Mouse (Mus musculus): ENCODE data around the gene Hrc. TPM values are rescaled to one million over a fixed set of nuclear protein-coding genes. Genes with fewer than 3 reads are reported as not detected.

Hrc gene
- polyA plus RNA-seq (2014; fragmentation: Nextera tagmentation; extraction: Ambion mirVana), result 0.06 TPM in 1 of 2 replicates, not detected in the other

GRCm38 (mm10) chr7:45335056-45335455 is at the start of gene Hrc:
Gene Hrc, plus strand, starts transcription at chr7:45335290.
- WGBS, result 38% methylated on average over 5 of the region's 5 CpGs
- Histone ChIP-seq H3K36me3 (ENCODE audit: control insufficient read depth, insufficient read depth, low read length) (no peaks in the 10 kb centered on the region), H3K4me1 (ENCODE audit: control insufficient read depth, insufficient read depth, low read length) (peaks cover 23% of the 10 kb centered on the region), H3K27me3 (replicated peaks; ENCODE audit: control insufficient read depth, insufficient read depth, low read length) (peaks cover 7% of the 10 kb centered on the region), H3K27ac (ENCODE audit: low read depth, low read length) (no peak within 1 kb of the TSS), H3K4me2 (ENCODE audit: low read length) (peak within 1 kb of the TSS; percentile 92), H3K9ac (ENCODE audit: low read length) (no peak within 1 kb of the TSS; the same call in 1 of the 2 replicates), H3K9me3 (replicated peaks; ENCODE audit: control insufficient read depth, low read length) (no peaks in the 10 kb centered on the region), H3K4me3 (ENCODE audit: low read depth, low read length) (no peak within 1 kb of the TSS)
- no peak for ATAC-seq
- DNase-seq (ENCODE audit: low spot score), result no peak

- Histone ChIP-seq H3K4me3 (ENCODE audit: low read depth, low read length) (no peak overlapping the region), H3K27ac (ENCODE audit: low read depth, low read length) (no peak overlapping the region), H3K9me3 (replicated peaks; ENCODE audit: control insufficient read depth, low read length) (no peaks in the 10 kb centered on the region), H3K27me3 (replicated peaks; ENCODE audit: control insufficient read depth, insufficient read depth, low read length) (no peaks in the 10 kb centered on the region), H3K4me2 (ENCODE audit: low read length) (no peak overlapping the region), H3K4me1 (ENCODE audit: control insufficient read depth, insufficient read depth, low read length) (no peaks in the 10 kb centered on the region), H3K9ac (ENCODE audit: low read length) (no peak overlapping the region), H3K36me3 (ENCODE audit: control insufficient read depth, insufficient read depth, low read length) (no peaks in the 10 kb centered on the region)
- ATAC-seq (no peak), DNase-seq (ENCODE audit: low spot score) (no peak)
- 92% methylated on average over 13 of the region's 13 CpGs for WGBS
These were observed 48.6 kb upstream of the Hrc start for GRCm38 (mm10) chr7:45286486-45286885.

- Histone ChIP-seq H3K4me2 (ENCODE audit: low read length) (no peak overlapping the region), H3K27ac (ENCODE audit: low read depth, low read length) (no peak overlapping the region), H3K4me3 (ENCODE audit: low read depth, low read length) (no peak overlapping the region), H3K36me3 (ENCODE audit: control insufficient read depth, insufficient read depth, low read length) (no peaks in the 10 kb centered on the region), H3K4me1 (ENCODE audit: control insufficient read depth, insufficient read depth, low read length) (no peaks in the 10 kb centered on the region), H3K9ac (ENCODE audit: low read length) (no peak overlapping the region), H3K27me3 (replicated peaks; ENCODE audit: control insufficient read depth, insufficient read depth, low read length) (no peaks in the 10 kb centered on the region), H3K9me3 (replicated peaks; ENCODE audit: control insufficient read depth, low read length) (no peaks in the 10 kb centered on the region)
- ATAC-seq (no peak), DNase-seq (ENCODE audit: low spot score) (no peak)
- 90% methylated on average over 1 of the region's 1 CpGs for WGBS
These were observed 38.5 kb upstream of the Hrc start for GRCm38 (mm10) chr7:45296626-45297025.

GRCm38 (mm10) chr7:45297563-45297962 is 37.5 kb upstream of the Hrc start:
- DNase-seq (ENCODE audit: low spot score), result no peak
- no peak overlapping the region for H3K4me2 ChIP-seq (ENCODE audit: low read length)
- no peak overlapping the region for H3K4me3 ChIP-seq (ENCODE audit: low read depth, low read length)
- ATAC-seq, result no peak
- WGBS, result 64% methylated on average over 3 of the region's 3 CpGs
- no peaks in the 10 kb centered on the region for H3K9me3 ChIP-seq (replicated peaks; ENCODE audit: control insufficient read depth, low read length)
- H3K4me1 ChIP-seq (ENCODE audit: control insufficient read depth, insufficient read depth, low read length), result no peaks in the 10 kb centered on the region
- H3K27me3 ChIP-seq (replicated peaks; ENCODE audit: control insufficient read depth, insufficient read depth, low read length), result no peaks in the 10 kb centered on the region
- H3K27ac ChIP-seq (ENCODE audit: low read depth, low read length), result no peak overlapping the region
- H3K36me3 ChIP-seq (ENCODE audit: control insufficient read depth, insufficient read depth, low read length), result no peaks in the 10 kb centered on the region
- H3K9ac ChIP-seq (ENCODE audit: low read length), result no peak overlapping the region

GRCm38 (mm10) chr7:45299752-45300151 is 35.3 kb upstream of the Hrc start:
- Histone ChIP-seq H3K9ac (ENCODE audit: low read length) (no peak overlapping the region), H3K36me3 (ENCODE audit: control insufficient read depth, insufficient read depth, low read length) (no peaks in the 10 kb centered on the region), H3K27ac (ENCODE audit: low read depth, low read length) (no peak overlapping the region), H3K4me3 (ENCODE audit: low read depth, low read length) (no peak overlapping the region), H3K4me1 (ENCODE audit: control insufficient read depth, insufficient read depth, low read length) (peaks cover 4% of the 10 kb centered on the region), H3K4me2 (ENCODE audit: low read length) (no peak overlapping the region), H3K9me3 (replicated peaks; ENCODE audit: control insufficient read depth, low read length) (no peaks in the 10 kb centered on the region), H3K27me3 (replicated peaks; ENCODE audit: control insufficient read depth, insufficient read depth, low read length) (no peaks in the 10 kb centered on the region)
- ATAC-seq (peak; percentile 91), DNase-seq (ENCODE audit: low spot score) (peak; percentile 86)
- 16% methylated on average over 5 of the region's 5 CpGs for WGBS

GRCm38 (mm10) chr7:45300270-45300669 is 34.8 kb upstream of the Hrc start:
- peaks cover 9% of the 10 kb centered on the region for H3K4me1 ChIP-seq (ENCODE audit: control insufficient read depth, insufficient read depth, low read length)
- H3K36me3 ChIP-seq (ENCODE audit: control insufficient read depth, insufficient read depth, low read length), result no peaks in the 10 kb centered on the region
- ATAC-seq, result peak; percentile 54; the same call in 1 of the 2 replicates
- no peaks in the 10 kb centered on the region for H3K27me3 ChIP-seq (replicated peaks; ENCODE audit: control insufficient read depth, insufficient read depth, low read length)
- no peaks in the 10 kb centered on the region for H3K9me3 ChIP-seq (replicated peaks; ENCODE audit: control insufficient read depth, low read length)
- 19% methylated on average over 6 of the region's 6 CpGs for WGBS
- no peak overlapping the region for H3K4me3 ChIP-seq (ENCODE audit: low read depth, low read length)
- no peak overlapping the region for H3K9ac ChIP-seq (ENCODE audit: low read length)
- peak; percentile 70 for DNase-seq (ENCODE audit: low spot score)
- H3K27ac ChIP-seq (ENCODE audit: low read depth, low read length), result no peak overlapping the region
- H3K4me2 ChIP-seq (ENCODE audit: low read length), result no peak overlapping the region

GRCm38 (mm10) chr7:45302626-45303025 is 32.5 kb upstream of the Hrc start:
- ATAC-seq (no peak), DNase-seq (ENCODE audit: low spot score) (peak; percentile 80)
- no peak overlapping the region for H3K27ac ChIP-seq (ENCODE audit: low read depth, low read length)
- no peaks in the 10 kb centered on the region for H3K27me3 ChIP-seq (replicated peaks; ENCODE audit: control insufficient read depth, insufficient read depth, low read length)
- H3K4me3 ChIP-seq (ENCODE audit: low read depth, low read length), result no peak overlapping the region
- no peaks in the 10 kb centered on the region for H3K9me3 ChIP-seq (replicated peaks; ENCODE audit: control insufficient read depth, low read length)
- 37% methylated on average over 8 of the region's 8 CpGs for WGBS
- H3K4me1 ChIP-seq (ENCODE audit: control insufficient read depth, insufficient read depth, low read length), result peaks cover 11% of the 10 kb centered on the region
- H3K9ac ChIP-seq (ENCODE audit: low read length), result no peak overlapping the region
- no peak overlapping the region for H3K4me2 ChIP-seq (ENCODE audit: low read length)
- H3K36me3 ChIP-seq (ENCODE audit: control insufficient read depth, insufficient read depth, low read length), result no peaks in the 10 kb centered on the region

GRCm38 (mm10) chr7:45304869-45305268 is 30.2 kb upstream of the Hrc start:
- H3K4me3 ChIP-seq (ENCODE audit: low read depth, low read length), result peak overlapping the region; percentile 17
- peak overlapping the region; percentile 41 for H3K4me2 ChIP-seq (ENCODE audit: low read length)
- ATAC-seq (no peak), DNase-seq (ENCODE audit: low spot score) (no peak)
- H3K27ac ChIP-seq (ENCODE audit: low read depth, low read length), result no peak overlapping the region
- H3K4me1 ChIP-seq (ENCODE audit: control insufficient read depth, insufficient read depth, low read length), result peaks cover 11% of the 10 kb centered on the region
- H3K36me3 ChIP-seq (ENCODE audit: control insufficient read depth, insufficient read depth, low read length), result no peaks in the 10 kb centered on the region
- WGBS, result 12% methylated on average over 13 of the region's 13 CpGs
- no peaks in the 10 kb centered on the region for H3K27me3 ChIP-seq (replicated peaks; ENCODE audit: control insufficient read depth, insufficient read depth, low read length)
- peak overlapping the region; percentile 35; the same call in 1 of the 2 replicates for H3K9ac ChIP-seq (ENCODE audit: low read length)
- H3K9me3 ChIP-seq (replicated peaks; ENCODE audit: control insufficient read depth, low read length), result no peaks in the 10 kb centered on the region

GRCm38 (mm10) chr7:45305275-45305674 is 29.8 kb upstream of the Hrc start:
- DNase-seq (ENCODE audit: low spot score), result peak; percentile 58
- H3K9me3 ChIP-seq (replicated peaks; ENCODE audit: control insufficient read depth, low read length), result no peaks in the 10 kb centered on the region
- no peaks in the 10 kb centered on the region for H3K36me3 ChIP-seq (ENCODE audit: control insufficient read depth, insufficient read depth, low read length)
- peak overlapping the region; percentile 41 for H3K4me2 ChIP-seq (ENCODE audit: low read length)
- H3K4me1 ChIP-seq (ENCODE audit: control insufficient read depth, insufficient read depth, low read length), result peaks cover 11% of the 10 kb centered on the region
- no peak overlapping the region for H3K27ac ChIP-seq (ENCODE audit: low read depth, low read length)
- H3K4me3 ChIP-seq (ENCODE audit: low read depth, low read length), result peak overlapping the region; percentile 17
- WGBS, result 2% methylated on average over 17 of the region's 17 CpGs
- no peaks in the 10 kb centered on the region for H3K27me3 ChIP-seq (replicated peaks; ENCODE audit: control insufficient read depth, insufficient read depth, low read length)
- peak overlapping the region; percentile 35; the same call in 1 of the 2 replicates for H3K9ac ChIP-seq (ENCODE audit: low read length)
- peak; percentile 18; the same call in 1 of the 2 replicates for ATAC-seq

Measured in forebrain, embryonic 14.5 days (tissue).